Mouse (Mus musculus) megakaryocyte, embryonic 14.5 days (primary cell): ENCODE results near the gene Armc2.

Experiments
- FLI1 ChIP-seq: IDR thresholded peaks from 2 replicates; pipeline ENCODE4 v1.6.1; 2012; ENCODE audit warnings: low read length, inconsistent platforms, mixed read lengths
- GATA1 ChIP-seq: IDR thresholded peaks from 3 replicates; pipeline ENCODE4 v1.6.1; 2012; ENCODE audit warnings: mixed read lengths, low read length, inconsistent platforms, borderline replicate concordance

DNA sequence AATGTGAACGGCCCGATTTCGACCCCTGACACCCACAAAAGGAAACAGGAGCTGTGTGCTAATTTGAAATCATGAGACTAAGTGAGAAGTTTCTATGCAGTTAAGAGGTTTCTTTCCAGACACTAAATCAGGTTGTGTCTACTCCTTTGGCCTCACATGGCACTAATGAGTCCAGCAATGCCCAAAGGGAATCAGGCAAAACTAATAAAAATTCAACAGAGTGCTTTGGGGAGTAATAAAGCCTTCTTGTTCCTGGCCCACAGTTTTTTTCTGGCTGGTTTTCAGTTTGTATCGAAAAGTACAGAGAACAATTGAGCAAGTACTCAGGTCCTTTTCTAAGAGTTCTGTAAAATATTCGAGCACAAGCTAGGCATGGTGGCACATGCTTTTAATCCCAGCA, 4.2 kb downstream of the Armc2 start:
- TF ChIP-seq GATA1: no peak
- no peak for TF ChIP-seq FLI1
